Mouse (Mus musculus): ENCODE measurements at regions not wholly inside any gene's neighbourhood (a gene's known extent, or its start where the extent isn't known, plus 50 kb on each side); places are given as distances from the start of the nearest gene placed in this dataset.

GRCm38 (mm10) chr3:60311178-60311577 lies 161.5 kb upstream of the Mbnl1 start:
- no peak for DNase-seq (ENCODE audit: low spot score)

DNA sequence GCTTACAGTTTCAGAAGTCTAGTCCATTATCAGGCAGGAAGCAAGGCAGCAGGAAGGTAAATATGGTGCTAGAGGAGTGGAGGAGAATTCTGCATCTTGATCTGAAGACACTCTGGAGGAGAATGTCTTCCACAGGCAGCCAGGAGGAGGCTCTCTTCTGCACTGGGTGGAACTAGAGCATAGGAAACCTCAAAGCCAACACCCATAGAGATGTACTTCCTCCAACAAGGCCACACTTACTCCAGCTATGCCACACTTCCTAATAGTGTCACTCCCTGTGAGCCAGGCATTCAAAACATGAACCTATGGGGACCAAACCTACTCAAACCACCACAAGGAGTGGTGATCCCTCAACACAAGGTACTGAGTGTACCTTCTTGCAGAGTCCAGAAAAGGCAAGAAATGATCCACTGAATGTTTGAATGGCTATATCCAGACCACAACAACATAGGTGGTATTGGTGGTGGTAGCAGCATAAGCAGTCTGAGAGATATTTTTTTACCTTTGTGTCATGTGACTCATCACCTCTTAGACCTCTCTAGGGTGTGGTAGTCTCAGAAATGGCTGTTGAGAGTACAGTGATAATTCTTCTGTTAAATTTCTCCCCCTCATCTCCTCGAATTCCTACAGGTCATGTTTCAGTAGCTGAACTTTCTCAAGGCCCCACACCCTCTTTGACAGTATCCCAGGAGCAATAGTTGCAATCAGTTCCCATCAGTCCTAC lies 152.3 kb upstream of the Mbnl1 start:
- DNase-seq (ENCODE audit: low spot score) = no peak

DNA sequence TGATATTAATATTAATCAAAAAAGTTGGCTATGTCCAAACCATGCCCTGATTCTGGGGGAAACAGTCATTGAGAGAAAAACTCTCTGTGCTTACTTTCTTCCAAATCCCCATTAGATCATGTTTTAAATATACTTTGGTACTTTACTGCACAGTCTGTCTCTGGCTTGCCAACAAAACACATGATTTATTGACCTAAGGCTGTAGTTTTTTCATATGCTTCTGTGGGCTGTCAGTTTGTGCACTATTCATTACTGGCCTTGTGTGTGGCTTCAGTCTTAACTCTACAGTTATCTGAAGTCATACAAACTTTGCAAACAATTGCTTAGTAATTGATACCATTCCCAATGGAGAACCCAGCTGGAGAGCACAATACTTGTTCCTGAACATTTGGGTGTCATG lies 149.1 kb upstream of the Mbnl1 start:
- DNase-seq (ENCODE audit: low spot score) = no peak

- DNase-seq (ENCODE audit: low spot score) = no peak
Measured at GRCm38 (mm10) chr3:60324416-60324815, 148.2 kb upstream of the Mbnl1 start.

GRCm38 (mm10) chr3:60324969-60325368 lies 147.7 kb upstream of the Mbnl1 start:
- no peak for DNase-seq (ENCODE audit: low spot score)

GRCm38 (mm10) chr3:60332460-60332859 lies 140.2 kb upstream of the Mbnl1 start:
- no peak for DNase-seq (ENCODE audit: low spot score)

DNA sequence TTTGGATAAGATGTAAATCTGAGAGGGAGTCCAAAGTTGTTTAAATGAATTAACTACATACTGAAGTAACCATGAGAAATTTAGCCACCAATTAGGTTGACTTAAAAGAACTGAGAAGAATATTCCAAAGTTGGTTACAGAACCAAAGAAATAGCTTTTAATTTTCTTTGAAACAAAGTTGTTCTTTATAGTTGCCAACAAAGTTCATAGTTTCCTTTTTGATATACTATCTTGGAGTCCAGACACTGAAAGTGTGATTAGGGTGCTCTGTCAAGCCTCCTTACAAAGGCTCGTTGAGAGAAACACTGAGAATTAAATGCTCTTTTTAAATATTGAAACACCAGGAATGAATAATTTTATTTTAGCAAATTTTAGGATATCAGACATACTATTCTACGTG lies 139.0 kb upstream of the Mbnl1 start:
- no peak for DNase-seq (ENCODE audit: low spot score)

- DNase-seq (ENCODE audit: low spot score) = no peak
Measured at GRCm38 (mm10) chr3:60334133-60334532, 138.5 kb upstream of the Mbnl1 start.

DNA sequence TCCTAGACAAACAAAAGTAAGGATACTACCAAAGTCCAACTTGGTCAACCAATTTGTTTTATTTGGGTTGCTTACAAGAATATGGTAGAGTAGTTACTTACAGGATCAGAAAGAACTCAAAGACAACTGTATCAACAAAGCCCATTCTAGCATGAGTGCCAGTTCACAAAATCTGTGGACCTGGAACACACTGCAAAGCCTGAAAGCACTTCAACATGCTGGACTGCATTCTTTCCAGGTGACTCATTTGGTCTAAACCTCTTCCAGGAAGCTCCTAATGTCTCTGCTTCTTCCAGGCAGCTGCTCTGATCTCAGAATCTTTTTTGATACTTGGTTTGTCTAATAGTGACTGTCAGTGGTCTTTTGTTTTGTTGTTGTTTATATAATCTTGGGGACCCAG lies 126.2 kb upstream of the Mbnl1 start:
- DNase-seq (ENCODE audit: low spot score) = no peak

DNA sequence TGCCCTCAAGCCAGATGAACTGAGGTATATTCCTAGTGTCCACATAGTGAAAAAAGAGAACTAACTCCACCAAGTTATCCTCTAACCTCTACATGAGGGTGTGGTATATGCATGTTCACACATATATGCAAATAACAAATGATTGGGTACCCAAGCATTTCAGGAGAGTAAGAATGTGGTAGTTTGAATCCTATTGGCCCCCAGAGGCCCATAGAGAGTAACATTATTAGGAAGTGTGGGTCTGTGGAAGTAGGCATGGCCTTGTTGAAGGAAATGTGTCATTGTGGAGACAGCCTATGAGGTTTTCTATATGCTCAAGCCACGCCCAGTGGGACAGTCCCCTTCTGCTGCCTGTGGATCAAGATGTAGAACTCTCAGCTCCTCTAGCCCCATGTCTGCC lies 125.6 kb upstream of the Mbnl1 start:
- DNase-seq (ENCODE audit: low spot score) = no peak

DNA sequence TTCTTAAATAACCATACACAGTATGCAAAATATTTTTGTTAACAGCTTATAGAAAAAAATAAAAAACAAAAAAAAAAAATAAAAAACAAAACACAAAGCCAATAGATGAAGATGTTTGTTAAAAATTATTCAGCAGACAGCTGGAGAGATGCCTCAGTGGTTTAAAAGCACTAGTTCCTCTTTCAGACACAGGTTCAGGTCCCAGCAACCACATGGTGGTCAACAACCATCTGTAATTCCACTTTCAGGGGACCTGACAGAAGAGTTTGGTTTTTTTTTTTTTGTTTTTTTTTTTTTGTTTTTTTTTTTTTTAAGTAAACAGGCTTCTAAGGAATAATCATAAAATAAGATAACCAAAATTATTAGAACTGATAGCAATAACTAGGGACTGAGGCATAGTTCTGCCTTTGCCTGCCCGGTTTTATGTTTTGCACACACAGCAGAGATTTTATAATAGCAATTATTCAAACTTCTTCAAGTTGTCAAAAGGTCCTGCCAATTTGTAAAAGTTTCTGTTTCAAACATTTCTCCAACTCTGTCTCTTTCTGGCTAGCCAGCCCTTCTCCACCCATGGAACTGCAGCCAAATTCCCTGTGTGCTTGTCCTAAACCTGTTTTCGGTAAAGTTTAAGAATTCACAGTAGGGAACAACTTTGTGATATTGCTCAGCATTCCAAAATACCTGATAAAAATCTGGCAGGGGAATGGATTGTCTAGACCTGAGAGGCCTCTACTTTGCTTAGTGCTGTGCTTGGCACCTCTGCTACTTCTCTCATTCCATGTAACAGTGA lies 101.3 kb upstream of the Mbnl1 start:
- DNase-seq (ENCODE audit: low spot score) = no peak

GRCm38 (mm10) chr3:60373662-60374061 lies 99.0 kb upstream of the Mbnl1 start:
- no peak for DNase-seq (ENCODE audit: low spot score)

DNA sequence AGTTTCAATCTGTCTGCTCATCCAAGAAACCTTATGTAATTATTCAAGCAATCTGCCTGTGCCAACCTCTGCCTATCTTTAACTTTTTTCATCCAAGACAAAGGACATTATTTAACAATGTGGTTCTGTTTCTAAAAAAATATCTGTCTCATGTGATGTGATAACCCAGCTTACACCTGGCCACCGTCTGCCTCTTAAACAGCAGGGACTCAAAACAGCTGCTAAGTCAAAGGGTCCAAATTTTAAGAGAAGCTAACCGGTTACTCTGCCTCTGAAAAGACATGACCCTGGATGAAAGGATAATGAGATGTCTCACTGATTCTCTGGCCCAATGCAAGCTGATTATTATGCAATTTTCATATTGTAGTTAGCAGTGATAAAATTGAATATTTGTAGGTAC lies 84.0 kb upstream of the Mbnl1 start:
- DNase-seq (ENCODE audit: low spot score) = no peak

GRCm38 (mm10) chr3:60389032-60389431 lies 83.6 kb upstream of the Mbnl1 start:
- no peak for DNase-seq (ENCODE audit: low spot score)

GRCm38 (mm10) chr3:60395299-60395698 lies 77.3 kb upstream of the Mbnl1 start:
- no peak for DNase-seq (ENCODE audit: low spot score)

DNA sequence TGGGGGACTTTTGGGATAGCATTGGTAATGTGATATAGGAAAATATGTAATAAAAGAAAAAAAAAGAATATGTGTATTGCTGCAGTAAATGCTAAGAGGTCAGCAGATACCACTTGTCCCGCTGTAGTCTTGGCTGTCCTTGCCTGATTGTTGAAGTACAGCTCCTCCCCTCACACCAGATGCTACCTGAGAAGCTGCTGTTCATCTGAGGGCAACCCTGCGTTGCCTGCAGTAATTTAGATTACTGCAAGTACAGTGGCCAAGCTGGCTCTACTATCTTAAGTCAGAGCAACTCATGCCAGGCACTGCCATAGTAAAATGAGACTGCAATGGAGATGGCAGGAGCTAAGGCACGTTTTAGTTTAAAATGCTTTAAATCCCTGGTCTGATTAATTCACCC lies 75.7 kb upstream of the Mbnl1 start:
- DNase-seq (ENCODE audit: low spot score) = no peak

DNA sequence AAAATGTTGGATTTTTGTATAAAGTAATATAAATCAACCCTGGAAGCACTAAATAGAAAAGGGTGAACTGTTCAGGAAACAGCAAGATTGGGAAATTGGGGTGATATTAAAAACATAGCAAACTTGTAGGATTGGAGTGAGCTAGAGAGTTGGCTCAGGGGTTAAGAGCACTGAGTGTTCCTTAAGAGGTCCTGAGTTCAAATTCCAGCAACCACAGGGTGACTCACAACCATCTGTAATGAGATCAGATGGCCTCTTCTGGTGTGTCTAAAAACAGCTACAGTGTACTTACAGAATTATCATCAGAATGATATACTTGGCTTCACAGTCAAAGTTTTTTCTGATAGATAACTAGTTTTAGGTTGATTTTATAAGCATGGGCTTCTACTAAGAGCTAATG lies 73.8 kb upstream of the Mbnl1 start:
- DNase-seq (ENCODE audit: low spot score) = no peak

GRCm38 (mm10) chr3:60402251-60402830 lies 70.3 kb upstream of the Mbnl1 start:
- DNase-seq (ENCODE audit: low spot score) = no peak

DNA sequence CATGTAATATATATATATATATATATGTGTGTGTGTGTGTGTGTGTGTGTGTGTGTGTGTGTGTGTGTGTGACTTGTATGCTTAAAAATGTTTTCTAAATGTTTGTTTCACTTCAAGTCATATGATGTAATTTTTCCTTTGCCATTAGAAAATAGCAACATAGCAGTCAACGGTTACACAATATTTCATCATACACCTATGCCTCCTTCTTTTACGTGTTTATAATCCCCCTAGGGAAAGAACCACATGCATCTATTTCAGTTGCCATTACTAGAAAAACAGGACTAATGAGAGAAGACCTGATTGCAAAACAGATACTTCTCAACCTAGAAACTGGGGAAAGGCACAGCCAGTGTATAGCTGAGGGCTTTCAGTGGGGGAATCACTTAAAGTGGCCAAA lies 65.2 kb upstream of the Mbnl1 start:
- DNase-seq (ENCODE audit: low spot score) = no peak

DNA sequence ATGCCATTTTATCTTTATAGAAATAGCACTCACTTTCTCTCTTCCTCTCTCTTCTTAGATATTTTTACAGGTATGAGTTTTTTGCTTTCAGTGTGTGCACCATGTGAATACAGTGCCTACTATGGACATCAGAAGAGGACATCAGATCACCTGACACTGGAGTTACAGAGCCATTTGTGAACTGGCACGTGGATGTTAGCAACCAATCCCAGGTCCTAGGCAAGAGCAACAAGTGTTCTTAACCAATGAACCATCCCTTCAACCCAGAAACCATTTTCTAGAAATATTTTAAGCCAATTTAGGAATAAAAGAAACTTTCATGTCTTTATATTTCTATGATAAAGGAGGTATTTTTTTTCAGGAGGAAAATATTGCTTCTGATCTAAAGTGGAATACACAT lies 64.7 kb upstream of the Mbnl1 start:
- no peak for DNase-seq (ENCODE audit: low spot score)

GRCm38 (mm10) chr3:60408553-60409282 lies 63.9 kb upstream of the Mbnl1 start:
- no peak for DNase-seq (ENCODE audit: low spot score)

DNA sequence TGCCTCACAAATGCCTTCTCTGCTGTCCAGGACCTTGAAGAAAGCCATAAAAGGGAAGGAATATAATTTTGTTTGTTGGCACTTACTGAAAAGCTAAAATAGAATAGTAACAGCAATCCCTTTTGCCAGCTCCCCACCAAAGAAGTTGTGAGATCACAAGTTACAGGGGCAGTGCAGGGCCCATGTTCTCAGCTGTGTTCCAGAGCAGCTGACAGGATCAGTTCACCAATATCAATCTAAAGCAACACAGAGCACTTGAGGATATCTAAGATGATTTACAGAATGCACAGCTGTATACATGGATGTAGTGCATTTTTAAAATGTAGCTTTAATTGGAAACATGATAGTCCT lies 63.4 kb upstream of the Mbnl1 start:
- no peak for DNase-seq (ENCODE audit: low spot score)

DNA sequence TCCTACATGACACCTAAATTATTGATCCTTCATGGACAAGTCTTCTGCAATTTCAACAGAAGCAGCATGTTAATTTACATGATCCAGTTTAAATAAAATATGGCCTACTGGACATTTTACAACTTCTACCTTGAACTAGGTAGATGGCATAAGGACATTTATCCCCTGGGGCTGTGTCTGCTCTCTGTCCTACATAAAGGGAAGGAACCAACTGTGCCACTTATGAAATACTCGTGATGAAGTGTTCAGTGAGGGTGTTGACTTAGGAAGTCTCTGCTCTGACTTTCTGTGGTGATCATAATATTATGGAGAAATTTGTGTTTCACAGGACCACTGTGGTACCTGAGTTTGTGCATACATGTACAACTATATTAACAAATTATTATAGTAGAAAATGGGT lies 60.9 kb upstream of the Mbnl1 start:
- no peak for DNase-seq (ENCODE audit: low spot score)

Data from embryo, embryonic 10.5 days (tissue).